Mouse (Mus musculus) sigmoid colon, adult 10 weeks (tissue): ENCODE results near the gene Gm21541. TPM values are rescaled to one million over a fixed set of nuclear protein-coding genes. Genes with fewer than 3 reads are reported as not detected.

ENCODE experiments used
- polyA plus RNA-seq: library from polyadenylated mRNA; stranded (reverse); fragments of 350-450 nt; fragmentation: Illumina TruSeq; extraction: RNeasy Lipid Tissue Mini Kit (QIAGEN cat#74804); gene quantifications from one replicate; pipeline ENCODE4 v1.2.3, GENCODE M21; 2014; ENCODE audit warnings: low read depth, low replicate concordance

The Gm21541 gene
- polyA plus RNA-seq: not detected

DNA sequence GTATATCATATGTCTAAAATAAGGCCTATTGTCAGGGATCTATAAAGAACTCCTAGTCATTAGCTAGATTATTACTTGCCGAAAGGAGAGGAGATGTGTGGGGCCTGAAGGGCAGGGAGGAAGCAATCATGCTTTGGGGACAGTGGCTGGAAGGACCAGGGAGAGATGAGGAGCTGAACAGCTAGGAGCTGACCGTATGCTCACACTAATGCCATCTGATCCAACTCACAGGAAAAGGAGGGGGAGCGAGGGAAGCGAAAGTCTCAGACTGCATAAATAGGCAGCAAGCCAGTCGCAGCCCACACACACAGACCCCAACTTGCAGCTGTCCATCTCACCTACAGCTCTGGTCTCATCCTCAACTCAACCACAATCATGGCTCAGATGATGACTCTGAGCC, at the start of gene Gm21541:
Gm21541 (plus strand) TSS at position 301 of the 400 bp plus-strand sequence.

DNA sequence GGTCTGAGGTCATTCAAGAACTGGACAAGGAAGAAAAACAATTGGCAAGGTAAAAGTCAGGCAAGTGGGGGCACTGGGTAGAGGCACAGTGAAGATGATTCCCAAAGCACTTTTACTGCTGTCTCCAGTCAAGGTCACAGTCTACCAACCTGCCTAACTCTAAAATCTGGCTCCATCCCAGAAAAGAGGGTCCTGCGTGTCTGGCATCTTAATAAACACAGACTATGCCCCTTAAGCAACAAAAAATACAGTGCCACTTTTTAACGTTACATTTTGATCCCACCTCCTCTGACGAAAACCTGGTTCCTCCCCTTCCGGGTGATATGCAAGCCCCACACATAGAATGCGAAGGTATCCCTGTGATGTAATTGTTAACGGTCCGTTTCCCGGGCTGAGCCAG, 37.9 kb downstream of the Gm21541 start, which contains the start of gene Gm20878:
Gm20878 (plus strand) TSS at position 301 of the 400 bp plus-strand sequence.

Other genes with a start within 250 kb of the Gm21541 start
- not detected for gene Cntfr, start 206.5 kb upstream of the Gm21541 start, polyA plus RNA-seq
- gene Il11ra1, start 203.6 kb upstream of the Gm21541 start, polyA plus RNA-seq: 12.3 TPM
- 0.57 TPM for gene Rpp25l, start 190.1 kb upstream of the Gm21541 start, polyA plus RNA-seq
- 38.7 TPM for gene Dctn3, start 180.4 kb upstream of the Gm21541 start, polyA plus RNA-seq
- gene Arid3c, start 172.5 kb upstream of the Gm21541 start, polyA plus RNA-seq: not detected
- gene Galt, start 148.4 kb upstream of the Gm21541 start, polyA plus RNA-seq: 1.5 TPM
- 46.4 TPM for gene Sigmar1, start 147.5 kb upstream of the Gm21541 start, polyA plus RNA-seq
- gene Ccl27a, start 129.4 kb upstream of the Gm21541 start, polyA plus RNA-seq: 7.8 TPM
- gene Gm20878, start 38.0 kb downstream of the Gm21541 start, polyA plus RNA-seq: 2.0 TPM
- gene Fam205a4, start 62.4 kb downstream of the Gm21541 start, polyA plus RNA-seq: 0.16 TPM
- not detected for gene Gm21093, start 131.1 kb downstream of the Gm21541 start, polyA plus RNA-seq
- not detected for gene Gm3893, start 187.6 kb downstream of the Gm21541 start, polyA plus RNA-seq
- not detected for gene Gm13304, start 211.2 kb downstream of the Gm21541 start, polyA plus RNA-seq
- not detected for gene Gm13306, start 249.8 kb downstream of the Gm21541 start, polyA plus RNA-seq